Mouse (Mus musculus): ENCODE results near the gene Trub2. TPM values are rescaled to one million over a fixed set of nuclear protein-coding genes. Genes with fewer than 3 reads are reported as not detected.
A peak's percentile ranks its signal among the peaks of the same experiment; 100 is the strongest.

Trub2 gene
- polyA plus RNA-seq, 1 experiment from 2014 or later = 32.8 TPM

- Histone ChIP-seq H3K9ac (ENCODE audit: low read depth, low read length) (no peak overlapping the region), H3K4me3 (ENCODE audit: low read depth, low read length) (no peak overlapping the region), H3K9me3 (replicated peaks; ENCODE audit: control insufficient read depth, low read length, poor library complexity, severe bottlenecking) (no peaks in the 10 kb centered on the region), H3K27ac (ENCODE audit: low read length) (no peak overlapping the region), H3K27me3 (ENCODE audit: control insufficient read depth, insufficient read depth, low read depth, low read length) (no peaks in the 10 kb centered on the region), H3K4me2 (ENCODE audit: low read length) (no peak overlapping the region), H3K36me3 (ENCODE audit: control insufficient read depth, insufficient read depth, low read length) (no peaks in the 10 kb centered on the region), H3K4me1 (ENCODE audit: control insufficient read depth, insufficient read depth, low read length) (no peaks in the 10 kb centered on the region)
- 0% methylated on average over 1 of the region's 1 CpGs for WGBS
- ATAC-seq = 0 out of 2 replicates have a peak, but pooled peaks have one; percentile 32
These were observed 23.5 kb downstream of the Trub2 start for GRCm38 (mm10) chr2:29764831-29765230.

DNA sequence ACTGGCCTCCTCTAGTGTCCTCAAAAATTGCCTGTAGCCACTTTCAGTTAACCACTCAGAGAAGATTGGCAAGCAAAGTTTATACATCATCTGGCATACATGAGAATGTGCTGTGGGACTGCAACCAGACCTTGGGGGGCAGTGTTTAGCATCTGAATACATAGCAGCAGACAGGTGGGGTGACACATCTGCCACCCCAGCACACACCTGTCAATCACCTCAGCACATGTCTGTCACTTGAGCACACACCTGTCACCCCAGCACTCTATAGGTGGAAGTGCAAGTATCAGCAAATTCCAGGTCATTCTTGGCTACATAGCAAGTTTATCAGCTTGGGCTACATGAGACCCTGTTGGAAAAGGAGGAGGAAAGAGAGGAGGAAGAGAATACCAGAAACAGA lies 32.6 kb downstream of the Trub2 start:
- no peaks in the 10 kb centered on the region for H3K36me3 ChIP-seq (ENCODE audit: control insufficient read depth, insufficient read depth, low read length)
- no peak overlapping the region for H3K9ac ChIP-seq (ENCODE audit: low read depth, low read length)
- 0 out of 2 replicates have a peak, but pooled peaks cover 6% of the 10 kb centered on the region for H3K4me1 ChIP-seq (ENCODE audit: control insufficient read depth, insufficient read depth, low read length)
- H3K9me3 ChIP-seq (replicated peaks; ENCODE audit: control insufficient read depth, low read length, poor library complexity, severe bottlenecking) = no peaks in the 10 kb centered on the region
- H3K4me3 ChIP-seq (ENCODE audit: low read depth, low read length) = no peak overlapping the region
- peaks cover 19% of the 10 kb centered on the region for H3K27me3 ChIP-seq (ENCODE audit: control insufficient read depth, insufficient read depth, low read depth, low read length)
- no peak overlapping the region for H3K27ac ChIP-seq (ENCODE audit: low read length)
- no peak overlapping the region for H3K4me2 ChIP-seq (ENCODE audit: low read length)
- ATAC-seq = no peak

GRCm38 (mm10) chr2:29752397-29752796 lies 35.9 kb downstream of the Trub2 start:
- 85% methylated on average over 5 of the region's 5 CpGs for WGBS
- Histone ChIP-seq H3K4me2 (ENCODE audit: low read length) (no peak overlapping the region), H3K27me3 (ENCODE audit: control insufficient read depth, insufficient read depth, low read depth, low read length) (peaks cover 28% of the 10 kb centered on the region), H3K9ac (ENCODE audit: low read depth, low read length) (no peak overlapping the region), H3K4me1 (ENCODE audit: control insufficient read depth, insufficient read depth, low read length) (0 out of 2 replicates have a peak, but pooled peaks cover 6% of the 10 kb centered on the region), H3K27ac (ENCODE audit: low read length) (no peak overlapping the region), H3K4me3 (ENCODE audit: low read depth, low read length) (no peak overlapping the region), H3K36me3 (ENCODE audit: control insufficient read depth, insufficient read depth, low read length) (no peaks in the 10 kb centered on the region), H3K9me3 (replicated peaks; ENCODE audit: control insufficient read depth, low read length, poor library complexity, severe bottlenecking) (no peaks in the 10 kb centered on the region)
- ATAC-seq = no peak

- Histone ChIP-seq H3K4me2 (ENCODE audit: low read length) (peak within 1 kb of the TSS; percentile 33), H3K36me3 (ENCODE audit: control insufficient read depth, insufficient read depth, low read length) (no peaks in the 10 kb centered on the region), H3K4me3 (ENCODE audit: low read depth, low read length) (peak within 1 kb of the TSS; percentile 2; the same call in 1 of the 2 replicates), H3K27me3 (ENCODE audit: control insufficient read depth, insufficient read depth, low read depth, low read length) (peaks cover 32% of the 10 kb centered on the region), H3K9ac (ENCODE audit: low read depth, low read length) (peak within 1 kb of the TSS; percentile 42), H3K27ac (ENCODE audit: low read length) (no peak within 1 kb of the TSS), H3K4me1 (ENCODE audit: control insufficient read depth, insufficient read depth, low read length) (0 out of 2 replicates have a peak, but pooled peaks cover 8% of the 10 kb centered on the region), H3K9me3 (replicated peaks; ENCODE audit: control insufficient read depth, low read length, poor library complexity, severe bottlenecking) (no peaks in the 10 kb centered on the region)
- 6% methylated on average over 27 of the region's 28 CpGs for WGBS
- ATAC-seq = no peak
These were observed 36.8 kb downstream of the Trub2 start, which contains the start of gene Gm13420 for GRCm38 (mm10) chr2:29751497-29751896. Gene Gm13420, minus strand, starts transcription at chr2:29751685.

GRCm38 (mm10) chr2:29748499-29748898 lies 39.8 kb downstream of the Trub2 start:
- Histone ChIP-seq H3K9me3 (replicated peaks; ENCODE audit: control insufficient read depth, low read length, poor library complexity, severe bottlenecking) (no peaks in the 10 kb centered on the region), H3K4me3 (ENCODE audit: low read depth, low read length) (no peak overlapping the region), H3K36me3 (ENCODE audit: control insufficient read depth, insufficient read depth, low read length) (no peaks in the 10 kb centered on the region), H3K27ac (ENCODE audit: low read length) (no peak overlapping the region), H3K9ac (ENCODE audit: low read depth, low read length) (no peak overlapping the region), H3K4me1 (ENCODE audit: control insufficient read depth, insufficient read depth, low read length) (0 out of 2 replicates have a peak, but pooled peaks cover 8% of the 10 kb centered on the region), H3K27me3 (ENCODE audit: control insufficient read depth, insufficient read depth, low read depth, low read length) (peaks cover 37% of the 10 kb centered on the region), H3K4me2 (ENCODE audit: low read length) (no peak overlapping the region)
- 88% methylated on average over 4 of the region's 4 CpGs for WGBS
- ATAC-seq = no peak

DNA sequence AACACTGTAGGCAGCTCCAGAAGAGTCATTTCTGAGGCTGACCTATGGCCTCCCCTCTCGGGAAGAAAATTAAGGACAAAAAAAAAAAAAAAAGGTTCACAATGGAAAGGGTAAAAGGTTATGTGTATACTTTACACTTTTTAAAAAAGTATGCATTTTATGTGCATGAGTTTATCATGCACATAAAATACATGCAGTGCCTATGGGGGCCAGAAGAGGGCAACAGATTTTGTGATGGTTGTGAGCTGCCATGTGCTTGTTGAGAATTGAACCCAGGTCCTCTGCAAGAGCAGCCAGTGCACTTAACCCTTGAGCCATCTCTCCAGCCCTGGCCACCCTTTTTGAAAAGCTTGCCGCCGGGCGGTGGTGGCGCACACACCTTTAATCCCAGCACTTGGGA lies 40.5 kb downstream of the Trub2 start:
- Histone ChIP-seq H3K9me3 (replicated peaks; ENCODE audit: control insufficient read depth, low read length, poor library complexity, severe bottlenecking) (no peaks in the 10 kb centered on the region), H3K27ac (ENCODE audit: low read length) (no peak overlapping the region), H3K4me1 (ENCODE audit: control insufficient read depth, insufficient read depth, low read length) (0 out of 2 replicates have a peak, but pooled peaks cover 8% of the 10 kb centered on the region), H3K4me3 (ENCODE audit: low read depth, low read length) (no peak overlapping the region; the same call in 1 of the 2 replicates), H3K9ac (ENCODE audit: low read depth, low read length) (no peak overlapping the region), H3K4me2 (ENCODE audit: low read length) (peak overlapping the region; percentile 89; the same call in 1 of the 2 replicates), H3K36me3 (ENCODE audit: control insufficient read depth, insufficient read depth, low read length) (no peaks in the 10 kb centered on the region), H3K27me3 (ENCODE audit: control insufficient read depth, insufficient read depth, low read depth, low read length) (peaks cover 35% of the 10 kb centered on the region)
- WGBS = 57% methylated on average over 5 of the region's 5 CpGs
- no peak for ATAC-seq

GRCm38 (mm10) chr2:29747188-29747782 lies 41.0 kb downstream of the Trub2 start:
- Histone ChIP-seq H3K9ac (ENCODE audit: low read depth, low read length) (peak overlapping the region; percentile 63), H3K4me1 (ENCODE audit: control insufficient read depth, insufficient read depth, low read length) (0 out of 2 replicates have a peak, but pooled peaks cover 8% of the 10 kb centered on the region), H3K27ac (ENCODE audit: low read length) (no peak overlapping the region), H3K4me2 (ENCODE audit: low read length) (peak overlapping the region; percentile 89), H3K36me3 (ENCODE audit: control insufficient read depth, insufficient read depth, low read length) (no peaks in the 10 kb centered on the region), H3K9me3 (replicated peaks; ENCODE audit: control insufficient read depth, low read length, poor library complexity, severe bottlenecking) (no peaks in the 10 kb centered on the region), H3K27me3 (ENCODE audit: control insufficient read depth, insufficient read depth, low read depth, low read length) (peaks cover 29% of the 10 kb centered on the region), H3K4me3 (ENCODE audit: low read depth, low read length) (peak overlapping the region; percentile 42)
- peak; percentile 39 for ATAC-seq
- WGBS = 2% methylated on average over 49 of the region's 50 CpGs

DNA sequence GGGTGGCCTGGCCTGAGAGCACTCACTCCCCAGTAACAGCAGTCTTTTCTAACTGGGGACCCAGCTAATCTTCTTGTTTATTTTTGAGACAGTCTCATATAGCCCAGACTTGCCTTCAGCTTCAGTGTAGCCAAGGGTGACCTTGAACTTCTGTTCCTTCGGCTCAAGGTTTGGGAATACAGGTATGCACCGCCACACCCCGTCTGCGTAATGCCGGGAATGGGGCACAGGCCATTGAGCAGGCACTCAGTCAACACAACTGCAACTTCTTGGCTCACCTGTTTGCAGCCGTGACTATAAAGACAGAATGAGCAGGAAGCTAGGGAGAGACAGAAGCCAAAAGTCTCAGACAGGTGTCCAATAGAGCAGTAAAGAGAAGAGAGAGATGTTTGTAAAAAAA lies 44.0 kb downstream of the Trub2 start:
- H3K9me3 ChIP-seq (replicated peaks; ENCODE audit: control insufficient read depth, low read length, poor library complexity, severe bottlenecking) = no peaks in the 10 kb centered on the region
- WGBS = 90% methylated on average over 6 of the region's 6 CpGs
- H3K4me3 ChIP-seq (ENCODE audit: low read depth, low read length) = no peak overlapping the region
- no peak overlapping the region for H3K9ac ChIP-seq (ENCODE audit: low read depth, low read length)
- H3K27ac ChIP-seq (ENCODE audit: low read length) = no peak overlapping the region
- no peak for ATAC-seq
- no peak overlapping the region for H3K4me2 ChIP-seq (ENCODE audit: low read length)
- H3K27me3 ChIP-seq (ENCODE audit: control insufficient read depth, insufficient read depth, low read depth, low read length) = peaks cover 12% of the 10 kb centered on the region
- H3K4me1 ChIP-seq (ENCODE audit: control insufficient read depth, insufficient read depth, low read length) = 0 out of 2 replicates have a peak, but pooled peaks cover 2% of the 10 kb centered on the region
- H3K36me3 ChIP-seq (ENCODE audit: control insufficient read depth, insufficient read depth, low read length) = peaks cover 7% of the 10 kb centered on the region

- no peak overlapping the region for H3K4me3 ChIP-seq (ENCODE audit: low read depth, low read length)
- H3K9ac ChIP-seq (ENCODE audit: low read depth, low read length) = no peak overlapping the region
- no peaks in the 10 kb centered on the region for H3K4me1 ChIP-seq (ENCODE audit: control insufficient read depth, insufficient read depth, low read length)
- H3K36me3 ChIP-seq (ENCODE audit: control insufficient read depth, insufficient read depth, low read length) = peaks cover 25% of the 10 kb centered on the region
- H3K27me3 ChIP-seq (ENCODE audit: control insufficient read depth, insufficient read depth, low read depth, low read length) = peaks cover 2% of the 10 kb centered on the region; the same call in 1 of the 2 replicates
- H3K27ac ChIP-seq (ENCODE audit: low read length) = no peak overlapping the region
- 93% methylated on average over 6 of the region's 6 CpGs for WGBS
- H3K4me2 ChIP-seq (ENCODE audit: low read length) = no peak overlapping the region
- ATAC-seq = no peak
- H3K9me3 ChIP-seq (replicated peaks; ENCODE audit: control insufficient read depth, low read length, poor library complexity, severe bottlenecking) = no peaks in the 10 kb centered on the region
These were observed 47.1 kb downstream of the Trub2 start for GRCm38 (mm10) chr2:29741207-29741606.
